Mouse (Mus musculus): ENCODE data around the gene Ly6g6e.
A peak's percentile ranks its signal among the peaks of the same experiment; 100 is the strongest.
"Not testable (repeated sequence)": the region's sequence is repeated elsewhere in the genome, so short reads cannot be mapped to it uniquely, and the experiment has no call there.

Gene Ly6g6e

GRCm38 (mm10) chr17:35076507-35077176, at the start of gene Ly6g6e:
Ly6g6e (plus strand) TSS chr17:35076902.
- no peak for DNase-seq (ENCODE audit: low read depth)

- no peak for DNase-seq (ENCODE audit: low read depth)
Measured at GRCm38 (mm10) chr17:35027277-35028068, 49.2 kb upstream of the Ly6g6e start, which contains the start of gene Sapcd1. Sapcd1 (minus strand) TSS chr17:35028016.

DNA sequence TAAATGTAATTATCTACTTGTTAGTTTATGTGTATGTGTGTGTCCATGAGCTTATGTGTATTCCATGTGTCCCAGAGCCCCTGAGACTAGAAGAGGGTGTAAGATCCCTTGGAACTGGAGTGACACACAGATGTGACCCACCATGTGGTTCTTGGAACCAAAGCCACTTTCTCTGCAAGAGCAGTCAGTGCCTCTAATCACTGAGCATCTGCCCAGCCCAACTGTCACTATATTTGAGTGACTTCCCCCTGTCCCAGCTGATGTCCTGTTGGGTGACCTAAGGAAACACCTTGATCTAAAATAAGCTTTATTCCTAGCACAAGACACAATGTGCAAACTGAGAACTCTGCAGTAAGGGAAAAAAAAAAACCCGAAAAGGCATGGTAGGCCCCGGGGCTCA, 48.4 kb upstream of the Ly6g6e start:
- no peak for DNase-seq (ENCODE audit: low read depth)

DNA sequence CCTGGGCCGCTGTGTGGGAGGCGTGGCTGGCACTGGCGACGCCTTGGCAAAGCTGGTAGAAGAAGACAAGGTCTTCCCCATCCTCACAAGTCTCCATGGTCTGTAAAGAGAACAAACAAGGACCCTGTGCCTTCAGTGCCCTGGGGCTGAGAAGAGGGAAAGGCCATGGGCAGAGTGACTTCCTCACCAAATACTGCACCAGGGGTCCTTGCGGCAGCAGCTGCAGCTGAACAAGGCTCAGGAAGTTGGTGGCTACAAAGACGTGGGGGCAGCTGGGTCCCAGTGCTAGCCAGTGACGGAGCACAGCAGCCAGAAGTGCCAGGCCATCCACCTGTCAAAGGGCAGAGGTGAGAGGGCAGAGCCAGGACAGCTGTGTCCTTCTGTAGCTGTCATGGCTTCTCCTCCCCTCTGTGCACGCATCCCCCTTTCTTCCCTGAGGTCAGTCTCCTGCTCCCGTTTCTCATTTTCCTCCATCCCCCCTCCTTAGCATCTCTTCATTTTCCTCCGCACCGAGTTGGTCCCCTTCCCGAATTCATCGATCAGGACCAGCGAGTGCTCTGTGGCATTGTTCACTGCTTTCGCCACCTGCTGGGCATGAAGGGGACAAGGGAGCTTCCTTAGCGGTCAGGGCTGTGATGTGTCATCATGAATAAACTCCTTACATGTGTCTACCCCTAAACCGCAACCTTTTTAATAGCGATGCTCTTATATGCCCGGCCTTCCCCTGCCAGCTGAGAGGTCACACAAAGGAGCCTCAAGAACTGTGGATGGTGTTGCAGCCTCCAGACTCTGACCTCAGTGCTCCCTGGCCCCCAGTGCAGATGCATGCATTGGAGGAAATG, 46.8 kb upstream of the Ly6g6e start:
- DNase-seq (ENCODE audit: low read depth), result no peak

DNA sequence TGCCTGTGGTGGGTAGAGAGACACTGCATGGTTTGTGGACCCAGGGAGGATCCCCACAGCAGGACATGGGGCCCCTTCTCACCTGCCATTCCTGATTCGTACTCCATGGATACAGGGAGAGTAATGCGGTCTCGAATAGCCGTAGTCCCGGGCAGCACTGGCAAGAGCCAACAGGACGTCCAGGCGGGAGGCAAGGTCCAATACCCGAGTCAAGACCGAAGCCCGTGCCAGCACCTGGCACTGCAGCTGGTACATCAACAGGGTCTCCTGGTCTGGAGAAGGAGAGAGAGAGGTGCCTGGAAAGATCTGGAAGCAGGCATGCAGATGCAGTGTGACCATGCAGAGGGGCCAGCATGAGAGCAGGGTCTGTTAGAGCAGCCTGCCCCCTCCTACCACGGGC, 45.4 kb upstream of the Ly6g6e start:
- DNase-seq (ENCODE audit: low read depth), result no peak

- no peak for DNase-seq (ENCODE audit: low read depth)
Measured at GRCm38 (mm10) chr17:35031880-35032279, 44.8 kb upstream of the Ly6g6e start.

DNA sequence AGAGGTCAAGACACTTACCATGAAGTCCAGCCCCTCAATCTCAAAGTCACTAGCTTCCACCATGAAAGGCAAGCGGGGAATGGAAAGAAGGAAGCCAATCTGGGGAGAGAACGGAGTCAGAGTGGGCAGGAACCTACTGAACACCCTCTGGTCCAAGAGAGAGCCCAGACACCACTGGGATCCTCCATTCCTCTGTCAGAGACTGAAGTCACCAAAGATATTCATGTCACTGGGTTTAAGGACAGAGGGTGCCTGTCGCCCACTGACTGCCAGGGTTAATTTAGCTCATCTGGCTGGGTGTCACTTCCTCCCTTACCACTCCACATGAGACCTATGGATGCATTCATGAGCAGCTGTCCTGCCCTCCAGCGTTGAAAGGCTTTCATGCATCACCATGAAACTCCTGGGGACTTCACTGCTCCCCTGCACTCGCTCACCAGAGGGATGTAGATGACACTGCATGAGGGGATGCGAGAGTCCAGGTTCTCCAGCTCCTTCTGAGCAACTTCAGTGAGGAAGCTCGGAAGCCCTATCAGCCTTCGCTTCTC, 44.3 kb upstream of the Ly6g6e start:
- DNase-seq (ENCODE audit: low read depth), result no peak

- not testable (repeated sequence) for DNase-seq (ENCODE audit: low read depth)
Measured at GRCm38 (mm10) chr17:35033703-35034102, 43.0 kb upstream of the Ly6g6e start.

DNA sequence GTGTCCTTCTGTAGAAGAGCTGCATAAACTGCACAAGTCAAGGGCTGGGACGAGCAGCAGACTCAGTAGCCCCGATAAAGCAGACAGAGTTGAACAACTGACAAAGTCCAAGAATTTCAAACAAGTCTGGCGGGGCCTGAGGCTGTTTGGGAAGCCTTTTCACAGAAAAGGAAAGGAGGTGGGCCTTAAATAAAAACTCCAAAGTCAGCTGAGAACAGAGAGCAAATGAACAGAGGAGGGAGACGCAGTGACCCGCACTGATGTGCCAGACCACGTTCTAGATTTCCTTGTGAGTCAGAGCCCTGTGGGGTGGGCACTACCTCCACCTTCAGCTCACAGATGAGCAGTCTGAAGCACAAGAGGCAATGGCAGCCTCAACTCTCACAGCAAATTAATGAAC, 41.8 kb upstream of the Ly6g6e start:
- DNase-seq (ENCODE audit: low read depth), result no peak

DNA sequence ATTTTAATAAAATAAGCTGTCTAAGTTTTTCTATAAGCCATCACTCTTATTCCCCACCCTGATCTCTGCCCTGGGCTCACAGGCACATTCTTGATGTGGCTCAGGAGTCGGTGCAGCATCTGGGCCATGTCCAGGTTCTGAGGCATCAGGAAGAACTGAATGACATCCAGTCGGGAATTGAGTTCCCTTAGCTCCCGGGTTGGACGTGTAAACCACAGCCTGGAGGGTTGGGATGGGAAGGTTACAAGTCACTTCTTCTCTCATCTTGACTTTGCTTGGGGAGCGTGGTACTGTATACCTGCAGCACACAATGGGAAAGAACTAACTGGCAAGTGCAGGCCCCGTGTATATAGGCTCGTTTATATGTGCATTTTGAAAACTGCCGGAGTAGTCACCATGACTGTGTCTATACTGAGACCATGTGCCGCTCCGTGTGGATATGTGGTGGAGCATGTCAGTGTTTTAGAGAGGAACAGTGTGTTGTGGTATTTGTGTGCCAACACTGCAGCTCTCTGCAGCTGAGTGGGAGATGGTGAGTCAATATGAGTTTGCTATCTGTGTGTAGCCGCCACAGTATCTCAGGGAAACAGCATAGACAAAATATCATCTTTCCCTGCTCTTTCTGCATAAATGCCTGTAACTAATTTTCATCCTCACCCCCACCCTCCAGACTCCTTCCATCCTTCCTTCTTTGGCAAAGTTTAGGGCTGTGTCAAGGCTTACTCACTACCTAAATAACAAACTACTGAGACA, 37.4 kb upstream of the Ly6g6e start:
- no peak for DNase-seq (ENCODE audit: low read depth)

DNA sequence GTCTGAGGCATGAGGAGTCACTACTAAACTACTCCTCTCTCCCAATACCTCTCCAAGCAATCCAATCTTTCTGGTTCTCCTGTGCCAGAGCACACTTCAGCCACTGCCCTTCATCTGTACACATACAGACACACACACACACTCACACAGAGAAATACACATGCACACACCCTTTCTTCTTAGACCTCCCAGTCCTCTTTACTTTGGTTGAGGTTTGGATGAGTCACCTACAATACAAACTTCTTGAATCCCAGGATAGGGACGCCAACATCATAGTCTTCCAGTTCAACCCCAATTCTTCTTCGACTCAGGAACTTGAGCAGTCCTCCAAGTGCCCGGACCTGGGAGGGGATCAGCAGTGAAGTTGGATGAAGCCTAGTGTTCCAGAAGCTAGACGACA, 32.9 kb upstream of the Ly6g6e start:
- no peak for DNase-seq (ENCODE audit: low read depth)

GRCm38 (mm10) chr17:35044904-35045806, 31.5 kb upstream of the Ly6g6e start:
- no peak for DNase-seq (ENCODE audit: low read depth)

DNA sequence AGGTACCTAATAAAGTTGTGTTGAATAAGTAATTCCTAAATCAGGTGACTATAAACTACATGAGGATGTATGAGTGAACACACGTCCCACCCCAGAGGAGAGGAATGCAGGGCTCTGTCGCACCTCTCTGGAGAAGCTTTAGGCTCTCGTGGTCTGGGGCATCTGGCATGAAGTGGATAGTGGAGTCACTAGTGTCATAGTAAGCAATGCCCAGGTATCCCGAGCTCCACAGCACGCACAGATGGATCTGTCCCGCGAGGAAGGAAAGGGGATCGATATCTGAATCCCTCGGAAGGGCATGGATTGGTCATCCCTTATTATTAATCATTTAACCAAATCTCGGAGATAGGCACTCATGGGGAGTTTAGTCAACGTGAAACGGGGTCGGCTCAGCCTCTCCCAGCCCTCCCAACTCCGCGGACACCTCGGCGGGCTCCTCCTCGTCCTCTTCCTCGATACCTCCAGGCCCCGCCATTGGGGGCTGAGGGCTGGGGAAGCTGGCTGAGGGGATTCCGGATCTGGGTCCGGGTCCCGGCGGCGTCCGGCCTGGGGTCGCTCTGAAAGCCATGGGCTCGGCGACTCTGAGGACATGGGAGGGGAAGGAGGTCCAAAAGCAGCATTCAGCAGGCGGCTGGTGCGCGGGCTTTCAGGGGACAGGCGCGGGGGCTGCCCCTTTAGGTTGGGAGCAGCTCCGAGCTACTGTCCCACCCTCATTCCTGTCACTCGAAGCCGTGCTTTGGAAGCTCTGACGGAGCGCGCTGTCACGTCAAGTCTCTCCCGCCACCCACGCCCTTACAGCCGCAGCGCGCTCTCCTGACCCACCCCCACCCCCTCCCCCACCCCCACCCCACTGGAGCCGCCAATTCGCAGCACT, 30.7 kb upstream of the Ly6g6e start:
- no peak for DNase-seq (ENCODE audit: low read depth)

DNA sequence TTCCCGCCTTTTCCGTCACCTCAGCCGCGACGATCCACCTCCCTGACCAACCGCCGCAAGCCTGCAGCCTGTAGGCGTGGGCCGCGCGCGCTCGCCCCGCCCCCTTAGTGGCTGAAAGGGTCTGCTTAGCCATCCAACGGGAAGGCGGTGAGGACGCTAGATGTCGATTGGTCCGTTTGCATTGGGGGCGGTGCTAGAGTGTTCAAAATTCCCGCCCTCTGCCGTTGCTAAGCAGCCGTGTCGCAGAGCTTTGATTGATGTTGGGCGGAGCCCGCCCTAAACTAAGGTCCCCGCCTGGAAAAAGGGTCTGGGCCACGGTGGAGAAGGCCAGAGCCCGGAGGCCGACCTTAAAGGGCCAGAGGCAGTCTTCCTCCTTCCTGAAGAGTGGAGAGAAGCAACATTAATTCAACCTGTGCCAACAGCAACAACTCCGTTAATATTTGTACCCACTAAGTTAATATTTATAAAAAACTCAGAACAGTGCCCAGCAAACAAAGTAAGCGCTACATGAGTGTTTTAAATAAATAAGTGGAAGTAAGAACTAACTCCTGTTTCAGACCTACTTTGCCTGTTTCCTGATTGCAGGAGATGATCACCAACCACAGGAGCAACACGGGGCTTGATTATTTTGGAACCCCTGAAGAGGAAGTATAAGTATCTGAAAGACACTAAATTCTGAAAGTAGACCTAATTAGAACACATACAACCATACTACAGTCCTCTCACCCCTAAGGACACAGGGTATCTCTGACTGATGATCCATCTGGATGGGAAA, 29.8 kb upstream of the Ly6g6e start, which contains the start of gene Msh5:
Msh5 (minus strand) TSS at position 65 of the 775 bp plus-strand sequence.
- peak; percentile 97 for DNase-seq (ENCODE audit: low read depth)

- DNase-seq (ENCODE audit: low read depth), result no peak
Measured at GRCm38 (mm10) chr17:35047688-35048087, 29.0 kb upstream of the Ly6g6e start.

GRCm38 (mm10) chr17:35048149-35048931, 28.4 kb upstream of the Ly6g6e start:
- DNase-seq (ENCODE audit: low read depth), result no peak

DNA sequence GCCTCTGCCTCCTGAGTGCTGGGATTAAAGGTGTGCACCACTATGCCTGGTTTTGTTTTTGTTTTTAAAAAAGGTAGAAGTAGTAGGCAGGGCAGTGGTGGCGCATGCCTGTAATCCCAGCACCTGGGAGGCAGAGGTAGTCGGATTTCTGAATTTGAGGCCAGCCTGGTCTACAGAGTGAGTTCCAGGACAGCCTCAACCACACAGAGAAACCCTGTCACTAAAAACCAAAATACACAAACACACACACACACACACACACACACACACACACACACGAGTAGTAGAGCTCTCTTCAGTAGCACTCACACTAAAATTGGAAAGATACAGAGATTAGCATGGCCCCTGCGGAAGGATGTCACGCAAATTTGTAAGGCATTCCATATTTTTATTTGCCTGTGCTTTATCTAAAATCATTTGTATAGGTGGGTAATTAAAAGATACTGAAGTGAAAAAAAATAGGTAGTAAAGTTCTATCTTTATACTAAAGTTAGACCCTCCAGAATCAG, 27.7 kb upstream of the Ly6g6e start:
- DNase-seq (ENCODE audit: low read depth), result no peak
